Mouse (Mus musculus) sigmoid colon, adult 10 weeks (tissue): Measurements from ENCODE around the gene Olfr119. TPM values are rescaled to one million over a fixed set of nuclear protein-coding genes. Genes with fewer than 3 reads are reported as not detected.

Experiments used
- polyA plus RNA-seq: library from polyadenylated mRNA; stranded (reverse); fragments of 350-450 nt; fragmentation: Illumina TruSeq; extraction: RNeasy Lipid Tissue Mini Kit (QIAGEN cat#74804); gene quantifications from one replicate; pipeline ENCODE4 v1.2.3, GENCODE M21; 2014; ENCODE audit warnings: low read depth, low replicate concordance

The Olfr119 gene
- polyA plus RNA-seq = not detected

GRCm38 (mm10) chr17:37696264-37696663, at the start of gene Olfr119:
Gene Olfr119 (plus strand): TSS chr17:37696564.

GRCm38 (mm10) chr17:37663682-37664081, 32.7 kb upstream of the Olfr119 start, which contains the start of gene Olfr117:
Gene Olfr117 (minus strand): TSS chr17:37663782.

GRCm38 (mm10) chr17:37666688-37667087, 29.7 kb upstream of the Olfr119 start, which contains the start of gene Olfr118:
Gene Olfr118 (plus strand): TSS chr17:37666988.

GRCm38 (mm10) chr17:37721508-37721907, 25.1 kb downstream of the Olfr119 start, which contains the start of gene Olfr120:
Gene Olfr120 (plus strand): TSS chr17:37721808.

Other genes with a start within 250 kb of the Olfr119 start
- not detected for gene Olfr109, start 237.6 kb upstream of the Olfr119 start, polyA plus RNA-seq
- gene H2-M2, start 213.0 kb upstream of the Olfr119 start, polyA plus RNA-seq = 3.1 TPM
- not detected for gene Olfr110, start 204.1 kb upstream of the Olfr119 start, polyA plus RNA-seq
- 0.44 TPM for gene Olfr111, start 188.5 kb upstream of the Olfr119 start, polyA plus RNA-seq
- gene Olfr112, start 127.1 kb upstream of the Olfr119 start, polyA plus RNA-seq = not detected
- not detected for gene Olfr113, start 118.9 kb upstream of the Olfr119 start, polyA plus RNA-seq
- gene Olfr114, start 103.8 kb upstream of the Olfr119 start, polyA plus RNA-seq = not detected
- gene Olfr115, start 69.5 kb upstream of the Olfr119 start, polyA plus RNA-seq = not detected
- not detected for gene Olfr116, start 69.4 kb upstream of the Olfr119 start, polyA plus RNA-seq
- gene Olfr117, start 32.8 kb upstream of the Olfr119 start, polyA plus RNA-seq = not detected
- gene Olfr118, start 29.6 kb upstream of the Olfr119 start, polyA plus RNA-seq = not detected
- not detected for gene Olfr120, start 25.2 kb downstream of the Olfr119 start, polyA plus RNA-seq
- gene Olfr121, start 52.3 kb downstream of the Olfr119 start, polyA plus RNA-seq = not detected
- gene Olfr122, start 72.0 kb downstream of the Olfr119 start, polyA plus RNA-seq = not detected
- gene Olfr123, start 97.0 kb downstream of the Olfr119 start, polyA plus RNA-seq = not detected
- not detected for gene Olfr124, start 103.3 kb downstream of the Olfr119 start, polyA plus RNA-seq
- gene Olfr125, start 136.4 kb downstream of the Olfr119 start, polyA plus RNA-seq = not detected
- not detected for gene Olfr126, start 150.9 kb downstream of the Olfr119 start, polyA plus RNA-seq
- gene Olfr127, start 203.9 kb downstream of the Olfr119 start, polyA plus RNA-seq = not detected
- gene Olfr128, start 224.0 kb downstream of the Olfr119 start, polyA plus RNA-seq = not detected